Mouse (Mus musculus): ENCODE measurements around the gene Trim27. TPM values are rescaled to one million over a fixed set of nuclear protein-coding genes. Genes with fewer than 3 reads are reported as not detected.

Trim27 gene
- 10 to 100 TPM; 35.5 to 40.3 TPM for total RNA-seq (2021)
- long read RNA-seq, experiment 1, full-length matches to known transcripts: 24 of 30 reads
- long read RNA-seq, experiment 1, partial matches to known transcripts: 1 of 30 reads
- long read RNA-seq, experiment 1, other reads (novel, unspliced or antisense): 5 of 30 reads
- long read RNA-seq, experiment 2, full-length matches to known transcripts: 43 of 52 reads
- long read RNA-seq, experiment 2, partial matches to known transcripts: 5 of 52 reads
- long read RNA-seq, experiment 2, other reads (novel, unspliced or antisense): 4 of 52 reads

DNA sequence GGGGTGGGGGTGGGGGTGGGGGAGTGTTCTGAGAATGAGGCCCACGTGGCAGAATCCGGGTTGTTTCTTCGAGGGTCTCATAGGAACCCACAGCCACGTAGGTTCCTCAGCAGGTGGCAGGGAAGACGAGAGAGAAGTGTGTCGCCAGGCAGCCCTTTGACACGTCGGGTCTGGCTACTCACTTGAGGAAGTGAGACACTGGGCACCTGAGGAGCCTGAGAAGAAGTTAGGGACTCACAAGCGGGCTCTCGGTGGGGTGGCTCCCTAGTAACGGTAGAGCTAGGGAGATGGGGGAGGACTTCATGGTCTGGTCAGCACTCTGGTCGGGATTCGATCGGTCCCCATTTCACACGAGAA, at the start of gene Trim27:
TSS of gene Trim27 (plus strand) at position 79 of the 357 bp plus-strand sequence.
- no peak for DNase-seq (ENCODE audit: low spot score in 2 of 2)

DNA sequence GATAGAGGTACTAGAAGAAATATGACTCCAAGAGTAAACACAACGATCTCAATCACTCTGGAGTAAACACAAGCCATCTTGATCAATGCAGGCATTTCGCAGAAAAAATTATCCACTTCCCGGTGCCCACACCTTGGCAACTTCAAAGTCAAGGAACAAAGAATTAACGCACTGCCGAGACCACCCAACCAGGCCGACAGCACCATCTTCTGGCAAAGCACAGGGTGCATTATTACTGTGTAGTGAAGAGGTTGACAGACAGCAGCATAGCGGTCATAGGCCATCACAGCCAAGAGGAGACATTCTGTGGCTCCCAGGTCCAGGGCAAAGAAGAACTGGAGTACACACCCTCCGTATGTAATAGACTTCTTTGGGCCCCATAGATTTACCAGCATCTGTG, 36.8 kb upstream of the Trim27 start:
- no peak for DNase-seq (ENCODE audit: low spot score in 2 of 2)

DNA sequence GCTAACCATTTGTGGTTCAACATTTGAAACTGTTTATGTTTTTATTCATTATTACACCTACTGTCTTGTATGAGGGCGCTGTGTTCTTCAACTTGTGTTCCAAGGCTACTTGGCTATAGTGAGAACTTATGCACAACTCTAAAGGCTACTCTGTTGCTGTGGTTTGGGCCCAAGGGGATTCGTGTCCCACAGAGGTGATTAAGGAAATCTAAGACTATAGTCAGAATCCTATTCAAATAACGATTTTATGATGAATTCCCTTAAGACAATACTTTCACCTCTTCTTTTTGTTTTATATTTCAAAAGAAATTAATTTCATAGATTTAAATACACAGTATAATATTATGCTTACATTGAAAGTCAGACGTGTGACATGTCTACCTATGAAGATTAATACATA, 33.5 kb upstream of the Trim27 start, which contains the start of gene Olfr1368:
TSS of gene Olfr1368 (minus strand) at position 101 of the 400 bp plus-strand sequence.
- DNase-seq (ENCODE audit: low spot score in 2 of 2): no peak

DNA sequence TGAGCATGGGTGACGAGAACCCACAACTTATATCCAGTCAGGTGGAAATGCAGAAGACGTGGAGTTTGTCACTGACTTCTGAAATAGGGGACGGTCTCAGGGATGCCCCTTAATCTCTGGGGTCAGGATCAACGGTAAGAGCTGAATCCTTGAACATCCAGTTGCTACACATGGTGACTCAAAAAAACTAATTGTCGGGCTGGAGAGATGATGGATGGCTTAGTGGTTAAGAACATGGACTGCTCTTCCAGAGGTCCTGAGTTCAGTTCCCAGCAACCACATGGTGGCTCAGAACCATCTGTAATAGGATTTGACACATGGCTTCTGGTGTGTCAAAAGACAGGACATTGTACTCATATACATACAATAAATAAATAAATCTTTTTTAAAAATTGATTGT, 23.4 kb upstream of the Trim27 start:
- DNase-seq (ENCODE audit: low spot score in 2 of 2): no peak

DNA sequence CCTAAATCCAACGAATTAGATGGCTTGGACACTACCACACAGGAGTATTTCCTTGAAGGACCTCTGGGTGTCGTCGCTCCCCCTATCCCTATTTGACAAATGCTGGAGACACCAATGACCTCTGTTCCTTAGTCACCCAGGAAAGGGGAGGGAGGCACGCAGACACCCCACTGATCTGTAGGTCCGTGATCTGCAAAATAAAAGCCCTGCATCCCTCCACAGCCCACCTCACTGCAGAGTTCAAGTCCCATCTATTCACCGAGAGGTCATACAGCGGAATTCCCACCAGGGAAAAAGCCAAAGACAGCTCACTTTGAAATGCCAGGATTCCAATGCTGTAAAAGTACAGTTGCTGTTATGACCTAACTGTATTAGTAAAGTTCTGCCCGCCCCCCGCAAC, 21.2 kb upstream of the Trim27 start:
- DNase-seq (ENCODE audit: low spot score in 2 of 2): no peak

DNA sequence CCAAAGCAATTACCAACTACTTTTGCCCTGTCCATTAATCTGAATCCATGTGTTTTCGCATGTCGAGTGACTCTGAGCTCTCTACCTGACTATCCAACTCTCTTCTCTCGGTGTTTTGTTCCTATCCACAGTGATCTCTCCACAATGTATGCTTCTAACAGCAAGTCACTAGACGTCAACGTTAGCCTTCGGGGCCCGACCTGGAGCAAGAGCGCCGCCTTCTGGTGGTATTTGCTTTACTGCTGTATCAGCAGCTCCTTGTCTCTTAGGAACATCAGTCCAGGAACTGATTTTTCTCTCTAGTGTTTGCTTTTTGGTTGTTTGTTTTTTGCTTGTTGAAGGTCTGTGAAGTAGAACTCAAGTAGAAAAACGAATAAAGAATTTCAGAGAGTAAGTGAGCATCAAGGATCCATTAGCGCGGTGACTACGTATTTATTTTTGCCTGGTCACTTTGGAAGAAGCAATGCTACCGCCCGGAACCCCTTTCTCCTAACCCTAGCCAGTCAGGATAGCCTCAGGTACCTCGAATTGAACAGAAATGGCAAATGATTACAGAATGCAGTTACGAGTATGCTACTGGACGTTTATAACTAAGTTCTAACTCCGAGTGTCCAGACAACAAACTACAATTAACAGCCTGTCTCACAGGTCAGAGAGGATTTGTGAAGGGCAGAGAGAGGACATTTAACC, 20.3 kb upstream of the Trim27 start:
- DNase-seq (ENCODE audit: low spot score in 2 of 2): peak; percentile 73 to 86

DNA sequence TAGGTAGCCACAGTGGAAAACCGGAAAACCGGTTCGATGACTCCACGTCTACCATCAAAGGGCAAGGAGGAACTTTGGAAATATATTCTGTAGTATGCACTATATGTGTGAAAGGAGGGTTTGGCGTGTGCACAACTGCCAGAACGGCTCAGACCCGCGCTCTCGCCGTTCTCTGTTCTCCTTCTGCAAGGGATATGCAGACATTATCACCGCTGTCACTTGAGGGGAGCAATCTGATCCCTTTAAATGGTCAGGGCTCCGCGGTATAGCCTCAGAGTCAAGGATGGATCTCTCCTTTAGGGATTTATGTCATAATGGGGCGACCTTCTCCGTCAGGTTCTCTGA, 19.8 kb upstream of the Trim27 start:
- no peak for DNase-seq (ENCODE audit: low spot score in 2 of 2)

DNA sequence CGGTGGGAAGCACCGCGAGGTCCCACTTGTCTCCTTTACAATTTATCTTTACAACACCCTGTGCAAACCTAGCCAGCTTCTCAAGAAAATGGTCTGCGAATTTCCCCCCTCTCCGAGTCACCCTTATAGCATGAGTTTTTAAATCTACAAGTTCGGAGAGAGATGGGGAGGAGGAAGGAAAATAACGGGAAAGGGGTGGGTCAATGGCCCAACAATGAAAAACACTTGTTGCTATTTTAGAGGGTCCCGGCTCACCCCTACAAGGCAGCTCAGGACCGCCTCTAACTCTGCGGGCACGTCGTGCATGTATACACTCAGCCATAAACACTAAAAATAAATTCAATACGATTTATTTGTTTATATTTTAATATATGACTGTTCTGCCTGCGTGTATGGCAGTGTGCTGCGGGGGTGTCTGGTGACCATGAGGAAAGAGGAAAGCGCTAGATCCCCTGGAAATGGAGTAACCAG, 19.2 kb upstream of the Trim27 start:
- DNase-seq (ENCODE audit: low spot score in 2 of 2): no peak

DNA sequence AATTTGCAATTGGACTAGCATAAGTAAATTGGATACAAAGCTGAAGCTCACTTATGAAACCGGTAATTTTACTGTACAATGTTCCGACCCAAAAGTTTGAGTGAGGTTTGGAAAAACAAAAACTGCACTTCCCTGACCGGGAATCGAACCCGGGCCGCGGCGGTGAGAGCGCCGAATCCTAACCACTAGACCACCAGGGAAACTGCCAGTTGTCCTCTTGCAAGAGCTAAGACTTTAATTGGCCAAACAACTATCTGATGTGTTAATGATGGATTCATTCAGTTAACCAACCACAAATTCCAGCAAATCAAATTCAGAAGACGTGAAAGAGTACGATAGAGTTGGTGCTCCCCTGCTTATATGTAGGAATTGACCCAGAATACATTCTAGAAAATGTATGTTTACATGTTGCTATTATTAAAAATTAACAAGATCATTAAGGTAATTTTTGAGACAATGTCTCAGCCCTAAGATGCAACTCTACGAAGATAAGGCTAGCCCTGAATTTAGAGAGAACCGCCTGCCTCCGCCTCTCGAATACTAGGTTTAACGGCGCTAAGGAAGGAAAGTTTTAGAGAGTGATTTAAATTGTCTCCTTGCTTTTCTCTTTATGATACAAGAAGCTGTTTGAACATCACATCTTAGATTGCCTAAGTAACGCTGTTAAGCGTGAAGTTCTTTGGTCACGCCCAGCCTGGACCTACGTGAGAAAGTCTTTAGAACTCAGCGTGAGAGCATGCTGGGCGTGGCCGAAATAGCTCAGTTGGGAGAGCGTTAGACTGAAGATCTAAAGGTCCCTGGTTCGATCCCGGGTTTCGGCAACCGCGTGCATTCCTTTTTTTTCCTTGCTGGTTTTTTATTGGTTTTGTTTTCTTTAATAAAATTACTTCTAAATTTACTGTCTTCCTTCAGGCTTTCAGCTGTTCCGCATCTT, 18.3 kb upstream of the Trim27 start:
- peak; percentile 94 for DNase-seq (ENCODE audit: low spot score in 2 of 2)

DNA sequence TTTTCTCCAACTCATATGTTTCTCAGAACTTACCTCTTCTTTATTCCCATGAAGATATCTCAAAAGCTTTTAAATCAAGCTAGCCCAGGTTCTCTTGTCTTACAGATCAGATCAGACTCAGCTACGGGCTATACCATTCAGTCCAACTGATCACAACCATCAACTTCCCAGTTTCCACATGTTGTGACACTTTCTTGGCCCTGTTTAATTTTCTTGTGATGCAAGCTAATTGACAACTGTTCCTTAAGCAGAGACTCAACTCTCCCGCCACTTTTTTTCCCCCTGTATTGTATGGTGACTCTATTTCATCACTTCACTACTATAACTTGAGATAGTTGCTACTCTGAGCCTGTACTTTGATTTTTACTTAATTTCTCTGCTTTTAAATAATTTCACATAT, 17.7 kb upstream of the Trim27 start:
- no peak for DNase-seq (ENCODE audit: low spot score in 2 of 2)

DNA sequence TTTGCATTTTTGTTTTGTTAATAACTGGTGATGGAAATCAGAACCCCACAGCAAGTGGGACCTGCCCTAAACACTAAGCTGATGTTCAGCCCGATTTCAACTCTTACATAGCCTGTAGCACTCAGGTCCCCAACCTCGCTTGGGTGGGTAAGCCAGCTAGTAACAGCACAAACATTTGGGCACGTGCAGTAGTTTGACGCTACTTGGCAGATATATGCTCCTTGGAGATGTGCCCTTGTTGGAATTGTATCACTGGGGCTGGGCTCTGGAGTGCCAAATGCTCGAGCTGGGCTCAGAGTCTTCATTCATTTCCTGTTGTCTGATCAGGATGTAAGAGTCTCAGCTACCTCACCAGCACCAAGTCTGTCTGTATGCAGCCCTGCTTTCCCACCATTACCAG, 16.7 kb upstream of the Trim27 start:
- DNase-seq (ENCODE audit: low spot score in 2 of 2): no peak

DNA sequence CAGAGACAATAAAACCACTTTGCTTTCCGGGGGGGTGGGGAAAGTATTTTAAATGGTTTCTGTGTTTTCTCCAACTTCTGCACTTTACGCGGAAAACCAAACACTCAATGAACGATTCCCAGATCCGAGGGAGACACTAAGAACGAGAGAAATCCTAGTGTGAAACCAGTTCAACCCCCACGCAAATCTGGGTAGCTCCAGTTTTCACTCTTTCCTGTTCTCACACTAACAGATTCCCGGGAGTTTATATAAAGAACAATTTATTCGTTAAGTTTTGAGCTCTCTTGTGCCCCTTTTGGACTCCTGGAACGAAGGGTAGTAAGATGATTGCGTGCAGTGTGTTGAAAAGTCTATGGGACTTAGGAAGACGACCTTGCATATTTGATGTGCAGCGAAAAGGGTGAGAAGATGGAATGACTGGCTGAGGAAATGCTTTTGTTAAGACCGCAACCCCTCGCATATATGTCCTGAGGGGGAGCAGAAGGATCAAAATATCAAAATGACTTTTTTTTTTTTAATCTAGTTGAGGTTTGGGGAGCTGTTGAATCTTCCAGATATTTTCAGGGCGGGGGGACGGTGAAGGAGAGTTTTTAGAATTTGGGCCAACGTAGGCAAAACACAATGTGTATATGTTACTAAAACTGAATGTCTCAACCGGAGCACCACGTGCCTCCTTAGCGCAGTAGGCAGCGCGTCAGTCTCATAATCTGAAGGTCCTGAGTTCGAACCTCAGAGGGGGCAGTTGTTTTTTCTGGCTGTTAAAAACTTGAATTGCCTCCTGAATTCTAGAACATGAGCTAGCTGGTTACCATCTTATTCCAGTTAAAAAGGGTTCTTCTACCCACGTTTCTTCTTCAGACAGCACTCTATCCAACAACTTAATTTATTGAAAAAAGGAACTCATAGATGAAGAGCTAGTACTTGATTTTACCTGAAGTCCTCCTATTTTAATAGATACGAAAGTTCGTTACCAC, 12.0 kb upstream of the Trim27 start:
- peak; percentile 73 to 88 for DNase-seq (ENCODE audit: low spot score in 2 of 2)

DNA sequence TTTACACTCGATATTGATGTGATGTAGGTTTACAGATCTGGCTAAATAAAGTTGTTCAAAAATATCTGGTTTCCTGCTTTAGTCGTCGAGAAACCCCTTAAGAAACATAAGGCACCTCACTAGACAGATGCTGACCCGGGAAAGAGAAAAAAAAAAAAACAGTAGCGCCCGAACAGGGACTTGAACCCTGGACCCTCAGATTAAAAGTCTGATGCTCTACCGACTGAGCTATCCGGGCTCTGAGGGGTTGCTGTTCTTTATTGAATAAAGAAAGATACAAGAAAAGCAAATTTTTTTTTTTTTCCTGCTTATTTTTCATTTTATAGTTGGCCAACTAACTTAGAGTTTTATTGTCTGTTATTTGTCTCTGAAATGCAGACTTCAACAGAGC, 11.3 kb upstream of the Trim27 start:
- no peak for DNase-seq (ENCODE audit: low spot score in 2 of 2)

DNA sequence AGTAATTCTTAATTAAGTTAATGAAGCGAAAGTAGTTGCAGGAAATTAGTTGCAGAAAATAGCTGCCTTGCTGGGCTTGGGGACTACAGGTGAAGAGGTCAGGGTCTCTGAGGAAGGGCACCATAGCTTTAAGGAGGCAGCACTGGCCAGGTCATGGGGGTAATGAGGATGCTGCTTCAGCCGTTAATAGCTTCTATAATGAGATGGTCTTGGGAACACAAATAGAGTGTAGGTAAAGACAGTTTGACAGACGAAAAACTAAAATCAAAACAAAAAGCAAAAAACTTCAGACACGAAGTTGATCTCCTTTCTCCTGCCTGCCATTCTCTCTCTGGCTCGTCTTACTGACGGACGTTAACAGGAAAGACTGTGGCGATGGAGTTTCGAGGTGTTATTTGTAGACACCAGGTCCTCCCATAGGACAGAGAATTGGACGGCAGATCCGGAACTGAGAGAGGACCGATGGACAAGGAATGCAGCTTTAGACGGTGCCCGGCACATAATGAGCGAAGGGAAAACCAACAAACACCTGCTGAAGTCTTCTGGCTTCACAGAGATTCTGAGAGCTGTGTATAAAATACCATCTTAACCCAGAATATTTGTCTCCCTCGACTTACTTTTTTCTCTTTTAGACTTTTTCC, 10.8 kb upstream of the Trim27 start:
- peak; percentile 23 to 44 for DNase-seq (ENCODE audit: low spot score in 2 of 2)

DNA sequence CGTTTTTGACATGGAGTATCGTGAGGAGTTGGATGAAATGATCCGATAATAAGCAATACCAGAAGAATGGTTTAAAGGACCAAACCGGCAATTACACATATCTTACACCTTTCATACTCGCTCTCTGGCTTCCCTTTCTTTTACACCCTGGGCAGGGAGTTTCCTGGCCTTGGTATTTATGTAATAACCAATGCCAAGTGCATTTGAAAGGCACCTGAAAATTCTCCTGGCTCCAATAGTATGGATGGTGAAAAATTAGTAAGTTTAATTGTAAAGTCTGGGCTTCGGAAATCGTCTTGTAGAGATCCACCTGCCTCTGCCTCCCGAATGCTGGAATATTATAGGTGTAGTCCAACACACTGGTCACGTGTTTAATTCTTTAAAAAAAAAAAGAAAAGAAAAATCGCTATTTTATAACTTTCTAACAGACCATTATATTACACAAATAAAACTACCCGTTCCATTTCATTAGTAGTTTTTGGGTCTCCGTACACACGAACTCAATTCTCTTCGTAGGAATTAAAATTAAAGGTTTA, 10.1 kb upstream of the Trim27 start:
- no peak for DNase-seq (ENCODE audit: low spot score in 2 of 2)

DNA sequence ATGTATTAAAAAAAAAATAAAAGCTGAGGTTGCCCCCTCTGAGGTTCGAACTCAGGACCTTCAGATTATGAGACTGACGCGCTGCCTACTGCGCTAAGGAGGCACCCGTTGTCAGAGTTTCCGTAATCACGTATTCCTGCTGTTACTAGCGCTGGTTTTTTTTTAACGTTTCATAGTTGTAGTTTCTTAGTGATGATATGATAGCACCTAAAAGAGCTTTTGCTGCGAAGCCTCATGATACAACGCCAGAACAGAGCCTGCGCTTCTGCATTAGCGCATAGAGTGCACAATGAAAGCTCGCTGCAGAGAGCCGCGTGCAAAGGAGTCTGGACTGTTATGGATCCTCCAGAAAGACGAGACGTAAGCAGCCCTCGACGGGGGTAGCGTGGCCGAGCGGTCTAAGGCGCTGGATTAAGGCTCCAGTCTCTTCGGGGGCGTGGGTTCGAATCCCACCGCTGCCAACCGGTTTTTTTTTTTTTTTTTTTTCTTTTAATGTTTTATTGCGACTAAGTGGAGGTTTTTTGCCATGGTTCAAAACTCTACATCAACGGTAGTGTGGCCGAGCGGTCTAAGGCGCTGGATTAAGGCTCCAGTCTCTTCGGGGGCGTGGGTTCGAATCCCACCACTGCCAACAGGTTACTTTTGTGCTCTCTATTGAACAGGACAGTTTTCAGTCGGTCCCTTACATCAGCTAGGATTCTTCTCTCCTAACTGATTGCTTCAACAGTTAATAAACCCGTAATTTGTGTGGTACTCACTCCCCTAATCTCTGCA, 9.4 kb upstream of the Trim27 start:
- DNase-seq (ENCODE audit: low spot score in 2 of 2): peak; percentile 79 to 80

DNA sequence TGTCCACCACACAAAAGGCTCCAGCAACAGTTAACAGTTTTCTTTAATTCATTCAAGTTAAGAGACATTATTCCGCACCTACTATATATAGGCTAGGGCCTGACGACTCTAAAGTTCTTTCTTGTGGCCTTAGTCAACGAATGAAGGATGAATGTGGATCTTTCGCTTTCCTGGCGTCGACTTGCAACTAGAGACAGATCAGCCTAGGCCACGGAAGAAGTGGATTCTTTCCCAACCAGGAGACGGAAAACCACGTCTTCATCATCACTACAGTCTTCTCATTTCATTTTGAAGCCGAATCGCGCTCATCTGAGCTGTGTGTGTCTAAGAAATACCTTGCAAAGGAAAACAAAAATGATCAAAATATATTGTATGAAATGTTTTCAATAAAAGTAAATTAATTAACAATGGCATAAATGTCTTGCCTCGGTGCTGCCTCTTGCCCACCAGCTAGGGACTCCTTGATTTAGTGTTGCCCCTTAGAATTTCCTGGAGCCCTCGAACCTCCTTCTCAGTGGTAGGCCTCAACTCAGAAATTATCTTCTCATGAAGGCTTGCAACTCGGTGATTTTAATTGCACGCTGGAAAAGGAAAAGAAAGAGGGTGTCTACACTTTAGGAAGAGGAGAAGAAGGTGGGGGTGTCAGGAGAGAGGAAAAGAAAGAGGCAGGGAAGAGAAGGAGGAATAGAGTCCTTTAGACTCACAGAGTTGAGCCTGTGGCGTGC, 8.7 kb upstream of the Trim27 start:
- DNase-seq (ENCODE audit: low spot score in 2 of 2): no peak

DNA sequence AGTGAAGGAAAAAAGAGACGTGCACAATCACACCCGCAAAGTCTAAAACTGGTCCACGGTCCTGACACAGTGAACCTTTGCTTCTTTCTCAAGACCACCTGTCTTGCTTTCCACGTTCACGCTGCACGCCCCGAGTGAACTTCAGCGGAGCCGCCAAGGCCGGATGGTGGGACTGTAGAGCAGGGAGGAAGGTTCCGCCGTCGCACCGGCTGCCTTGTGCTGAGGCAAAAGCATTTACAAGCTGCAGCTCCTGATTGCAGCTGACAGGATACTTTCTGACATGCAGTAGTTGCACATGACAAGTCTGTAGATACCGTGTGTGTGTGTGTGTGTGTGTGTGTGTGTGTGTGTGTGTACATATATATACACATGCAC, 8.1 kb upstream of the Trim27 start:
- peak in 1 of 2 experiments; percentile 15 for DNase-seq (ENCODE audit: low spot score in 2 of 2)
